Mouse (Mus musculus) stomach, postnatal 0 days (tissue): ENCODE data around the gene Auts2.

ENCODE experiments used
- CTCF ChIP-seq: IDR thresholded peaks from 2 replicates; pipeline ENCODE4 v1.5.1; 2016; ENCODE audit warnings: antibody characterized with exemption, low read depth, mild to moderate bottlenecking, moderate library complexity
- EP300 ChIP-seq: optimal IDR thresholded peaks from 2 replicates; pipeline ENCODE3; 2016; ENCODE audit warnings: antibody characterized with exemption

- TF ChIP-seq CTCF (no peak), EP300 (no peak)
Measured at GRCm38 (mm10) chr5:131873116-131873515, 670.0 kb downstream of the Auts2 start.
